Mouse (Mus musculus): ENCODE measurements around the gene Arid1b. TPM values are rescaled to one million over a fixed set of nuclear protein-coding genes. Genes with fewer than 3 reads are reported as not detected.
"Not testable (repeated sequence)": the region's sequence is repeated elsewhere in the genome, so short reads cannot be mapped to it uniquely, and the experiment has no call there.

Arid1b gene
- total RNA-seq, 2 experiments from 2014 or later, result 100 to 110 TPM

GRCm38 (mm10) chr17:5057944-5058720 lies 64.0 kb downstream of the Arid1b start:
- DNase-seq, result peak; percentile 23 to 46

GRCm38 (mm10) chr17:5059092-5059601 lies 65.0 kb downstream of the Arid1b start:
- DNase-seq, result no peak

GRCm38 (mm10) chr17:5060515-5061084 lies 66.5 kb downstream of the Arid1b start:
- DNase-seq, result no peak

GRCm38 (mm10) chr17:5061183-5061582 lies 67.1 kb downstream of the Arid1b start:
- no peak for DNase-seq

GRCm38 (mm10) chr17:5061593-5061992 lies 67.5 kb downstream of the Arid1b start:
- DNase-seq, result no peak

GRCm38 (mm10) chr17:5063471-5064176 lies 69.5 kb downstream of the Arid1b start:
- DNase-seq, result no peak

GRCm38 (mm10) chr17:5064777-5065176 lies 70.6 kb downstream of the Arid1b start:
- no peak for DNase-seq

GRCm38 (mm10) chr17:5065270-5065669 lies 71.1 kb downstream of the Arid1b start:
- DNase-seq, result peak; percentile 51

- no peak for DNase-seq
Observed at GRCm38 (mm10) chr17:5066835-5067234, 72.7 kb downstream of the Arid1b start.

GRCm38 (mm10) chr17:5067264-5067663 lies 73.1 kb downstream of the Arid1b start:
- peak; percentile 37 to 41 for DNase-seq

GRCm38 (mm10) chr17:5070399-5070798 lies 76.3 kb downstream of the Arid1b start:
- DNase-seq, result no peak

GRCm38 (mm10) chr17:5072539-5072938 lies 78.4 kb downstream of the Arid1b start:
- DNase-seq, result no peak

GRCm38 (mm10) chr17:5074752-5075506 lies 80.8 kb downstream of the Arid1b start:
- no peak for DNase-seq

- DNase-seq, result no peak
Observed at GRCm38 (mm10) chr17:5077996-5078395, 83.9 kb downstream of the Arid1b start.

- no peak for DNase-seq
Observed at GRCm38 (mm10) chr17:5078576-5078975, 84.4 kb downstream of the Arid1b start.

GRCm38 (mm10) chr17:5080884-5081419 lies 86.8 kb downstream of the Arid1b start:
- no peak for DNase-seq

- no peak for DNase-seq
Observed at GRCm38 (mm10) chr17:5082274-5082673, 88.1 kb downstream of the Arid1b start.

- DNase-seq, result no peak
Observed at GRCm38 (mm10) chr17:5083497-5083896, 89.4 kb downstream of the Arid1b start.

- peak; percentile 56 to 65 for DNase-seq
Observed at GRCm38 (mm10) chr17:5084139-5084538, 90.0 kb downstream of the Arid1b start.

- DNase-seq, result no peak
Observed at GRCm38 (mm10) chr17:5085004-5085403, 90.9 kb downstream of the Arid1b start.

GRCm38 (mm10) chr17:5085942-5086341 lies 91.8 kb downstream of the Arid1b start:
- no peak for DNase-seq

GRCm38 (mm10) chr17:5088241-5088640 lies 94.1 kb downstream of the Arid1b start:
- not testable (repeated sequence) for DNase-seq
